Mouse (Mus musculus) embryonic facial prominence, embryonic 11.5 days (tissue): ENCODE results near the gene Caskin1. TPM values are rescaled to one million over a fixed set of nuclear protein-coding genes. Genes with fewer than 3 reads are reported as not detected.

Source experiments
- polyA plus RNA-seq: library from polyadenylated mRNA; unstranded; fragments of >200 nt; fragmentation: Nextera tagmentation; extraction: Ambion mirVana; gene quantifications from 2 replicates; pipeline ENCODE4 v1.2.1, GENCODE M21; 2014

The Caskin1 gene
- polyA plus RNA-seq, 1 experiment from 2014 or later, result 2.8 TPM

Other genes with a start within 250 kb of the Caskin1 start
- gene Ccnf, start 237.1 kb upstream of the Caskin1 start, polyA plus RNA-seq, result 99.6 and 101 TPM in 2 replicates
- 0.38 TPM in 1 of 2 replicates, not detected in the other for gene Abca17, start 137.5 kb upstream of the Caskin1 start, polyA plus RNA-seq
- gene Abca3, start 136.7 kb upstream of the Caskin1 start, polyA plus RNA-seq, result 5.3 and 7.7 TPM in 2 replicates
- gene Rnps1, start 74.0 kb upstream of the Caskin1 start, polyA plus RNA-seq, result 349 and 363 TPM in 2 replicates
- 74.6 and 77.2 TPM in 2 replicates for gene Eci1, start 62.0 kb upstream of the Caskin1 start, polyA plus RNA-seq
- gene Dnase1l2, start 45.5 kb upstream of the Caskin1 start, polyA plus RNA-seq, result 1.1 TPM in 2 replicates
- gene E4f1, start 18.3 kb upstream of the Caskin1 start, polyA plus RNA-seq, result 10.3 and 11.1 TPM in 2 replicates
- gene Pgp, start 18.2 kb upstream of the Caskin1 start, polyA plus RNA-seq, result 53.7 and 54.9 TPM in 2 replicates
- gene Bricd5, start 14.7 kb upstream of the Caskin1 start, polyA plus RNA-seq, result 0.42 TPM in 1 of 2 replicates, not detected in the other
- gene Mlst8, start 9.5 kb upstream of the Caskin1 start, polyA plus RNA-seq, result 30.3 and 32.0 TPM in 2 replicates
- gene Traf7, start 39.3 kb downstream of the Caskin1 start, polyA plus RNA-seq, result 86.1 and 88.2 TPM in 2 replicates
- gene Rab26, start 45.6 kb downstream of the Caskin1 start, polyA plus RNA-seq, result 1.4 and 1.8 TPM in 2 replicates
- gene Pkd1, start 61.2 kb downstream of the Caskin1 start, polyA plus RNA-seq, result 9.6 and 16.6 TPM in 2 replicates
- 46.2 and 56.4 TPM in 2 replicates for gene Tsc2, start 144.0 kb downstream of the Caskin1 start, polyA plus RNA-seq
- 18.6 and 22.9 TPM in 2 replicates for gene Nthl1, start 144.1 kb downstream of the Caskin1 start, polyA plus RNA-seq
- 48.3 and 50.2 TPM in 2 replicates for gene Slc9a3r2, start 161.7 kb downstream of the Caskin1 start, polyA plus RNA-seq
- 0.48 TPM in 1 of 2 replicates, not detected in the other for gene Npw, start 169.9 kb downstream of the Caskin1 start, polyA plus RNA-seq
- 24.1 and 26.6 TPM in 2 replicates for gene Zfp598, start 181.1 kb downstream of the Caskin1 start, polyA plus RNA-seq
- 6.2 and 6.6 TPM in 2 replicates for gene Syngr3, start 201.4 kb downstream of the Caskin1 start, polyA plus RNA-seq
- gene Gfer, start 207.6 kb downstream of the Caskin1 start, polyA plus RNA-seq, result 46.8 and 52.4 TPM in 2 replicates
- gene Noxo1, start 207.6 kb downstream of the Caskin1 start, polyA plus RNA-seq, result 1.1 and 2.7 TPM in 2 replicates
- gene Tbl3, start 219.1 kb downstream of the Caskin1 start, polyA plus RNA-seq, result 96.3 and 102 TPM in 2 replicates
- 0.18 and 0.24 TPM in 2 replicates for gene Rnf151, start 229.5 kb downstream of the Caskin1 start, polyA plus RNA-seq
- 1,371 and 1,480 TPM in 2 replicates for gene Rps2, start 229.5 kb downstream of the Caskin1 start, polyA plus RNA-seq
- gene Ndufb10, start 235.9 kb downstream of the Caskin1 start, polyA plus RNA-seq, result 191 and 217 TPM in 2 replicates
- gene Rpl3l, start 239.2 kb downstream of the Caskin1 start, polyA plus RNA-seq, result not detected in 2 replicates
- 23.6 and 24.3 TPM in 2 replicates for gene Msrb1, start 248.0 kb downstream of the Caskin1 start, polyA plus RNA-seq